In genomic region chr7:66048446-66049230, GRCm38 (mm10) we compare ENCODE assay signal across 24 mouse cellular contexts. TPM values are rescaled to one million over a fixed set of nuclear protein-coding genes. Genes with fewer than 3 reads are reported as not detected.
DNase-seq lines count a peak whose midpoint lies in the region; TF ChIP-seq lines count a peak whose summit lies in the region.
"Had no signal": no experiment of that assay in that cellular context is flagged by ENCODE, and none has a peak within 500 bp of the region (broad histone marks: within the 10 kb centered on the region; RNA-seq: fewer than 3 reads in every experiment).

No protein-coding gene starts in this region.

- TF ChIP-seq POLR2A in heart, adult 2 months (IDR thresholded peaks at IDR 0.05; ENCODE audit: insufficient read depth, low read depth, low read length), result no peak

- no peaks in the 10 kb centered on the region for H3K36me3 ChIP-seq in heart, adult 2 months (ENCODE audit: control insufficient read depth, insufficient read depth, low read length)
- H3K36me3 ChIP-seq in limb, embryonic 10.5 days, result no peaks in the 10 kb centered on the region
- H3K36me3 ChIP-seq: embryonic facial prominence, embryonic 10.5 days; embryonic facial prominence, embryonic 12.5 days; forebrain, embryonic 12.5 days had no signal

- 87% methylated on average over 12 of the region's 12 CpGs for WGBS in heart, adult 2 months
- whole genome bisulfite sequencing in limb, embryonic 10.5 days, result 84% methylated on average over 12 of the region's 12 CpGs

- H3K9ac ChIP-seq in heart, adult 2 months (ENCODE audit: low read depth, low read length), result no peak overlapping the region
- H3K9ac ChIP-seq: embryonic facial prominence, embryonic 12.5 days; forebrain, embryonic 12.5 days; forebrain, postnatal 0 days had no signal

- DNase-seq in heart, adult 11 months, result peak; percentile 88
- DNase-seq in heart, adult 2 months, result no peak
- DNase-seq in limb, embryonic 10.5 days (ENCODE audit: low spot score), result no peak
- DNase-seq in adrenal gland, adult 18-20 months (ENCODE audit: low spot score in 2 of 2), result no peak
- DNase-seq: adrenal gland, adult 8-10 months; adrenal gland, postnatal 14 days; adrenal gland, postnatal 36 days; cerebellum, adult 11 months; cerebellum, adult 18-20 months; cerebellum, adult 8-10 months; cerebellum, adult 9-11 months; cerebellum, postnatal 14 days; cerebellum, postnatal 36 days; forebrain, postnatal 0 days had no signal

- H3K9me3 ChIP-seq in limb, embryonic 10.5 days (replicated peaks), result no peaks in the 10 kb centered on the region
- H3K9me3 ChIP-seq: embryonic facial prominence, embryonic 10.5 days; embryonic facial prominence, embryonic 12.5 days; forebrain, embryonic 12.5 days had no signal

- intact Hi-C loops in heart, adult 2 months (cut with DNase I), result no loop called here

- no peaks in the 10 kb centered on the region for H3K4me1 ChIP-seq in heart, adult 2 months (ENCODE audit: control insufficient read depth, insufficient read depth, low read length)
- peaks cover 11% of the 10 kb centered on the region for H3K4me1 ChIP-seq in brown adipose tissue, adult 24 weeks (ENCODE audit: control insufficient read depth, insufficient read depth, insufficient read length, low read length)
- peaks cover 52% of the 10 kb centered on the region for H3K4me1 ChIP-seq in limb, embryonic 10.5 days

- no peak overlapping the region for H3K27ac ChIP-seq in heart, adult 2 months
- H3K27ac ChIP-seq in brown adipose tissue, adult 24 weeks (replicated peaks; ENCODE audit: low read depth, low read length), result 0 out of 2 replicates have a peak overlapping the region, but pooled peaks have one; percentile 10
- peak overlapping the region; percentile 63 for H3K27ac ChIP-seq in limb, embryonic 10.5 days
- H3K27ac ChIP-seq: embryonic facial prominence, embryonic 10.5 days; embryonic facial prominence, embryonic 12.5 days; forebrain, embryonic 12.5 days had no signal

- H3K4me3 ChIP-seq in heart, adult 2 months, result no peak overlapping the region
- H3K4me3 ChIP-seq in brown adipose tissue, adult 24 weeks (ENCODE audit: insufficient read depth, low read depth, low read length), result no peak overlapping the region
- no peak overlapping the region for H3K4me3 ChIP-seq in limb, embryonic 10.5 days
- H3K4me3 ChIP-seq: embryonic facial prominence, embryonic 10.5 days; embryonic facial prominence, embryonic 12.5 days; forebrain, embryonic 12.5 days had no signal

- no peak for TF ChIP-seq CTCF in heart, adult 2 months (IDR thresholded peaks at IDR 0.05)

- H3K79me2 ChIP-seq in heart, adult 2 months (replicated peaks; ENCODE audit: control insufficient read depth, insufficient read depth, low read length), result no peaks in the 10 kb centered on the region

- TF ChIP-seq EP300 in heart, adult 2 months (IDR thresholded peaks at IDR 0.05; ENCODE audit: insufficient read depth, low read depth, low read length), result no peak

- no peaks in the 10 kb centered on the region for H3K27me3 ChIP-seq in heart, adult 2 months (ENCODE audit: control insufficient read depth, insufficient read depth, low read length)
- H3K27me3 ChIP-seq in limb, embryonic 10.5 days (ENCODE audit: low read depth, poor library complexity, severe bottlenecking), result peaks cover 4% of the 10 kb centered on the region
- H3K27me3 ChIP-seq: embryonic facial prominence, embryonic 12.5 days had no signal

RNA-seq across cellular contexts. Expression of gene Gm45213, which starts 5.2 kb away (rescaled TPM):
- total RNA-seq in heart, adult 2 months (2021), result not detected
- polyA plus RNA-seq in heart, adult 2 months (2012; rRNA removed), result not detected in 2 replicates
- polyA plus RNA-seq in brown adipose tissue, adult 24 weeks (2012; ENCODE audit: insufficient read depth, insufficient read length, missing spikeins), result not detected in 2 replicates
- polyA plus RNA-seq in limb, embryonic 10.5 days (2016; fragmentation: Nextera tagmentation; extraction: Ambion mirVana), result not detected in 2 replicates
- total RNA-seq in adrenal gland, adult 18-20 months (2021), result not detected
- total RNA-seq: adrenal gland, adult 8-10 months; adrenal gland, postnatal 14 days; adrenal gland, postnatal 36 days; common myeloid progenitor, adult 5-6 weeks; ES-E14; forebrain, postnatal 0 days; MEL had no signal
- polyA plus RNA-seq: C2C12; embryonic facial prominence, embryonic 10.5 days; embryonic facial prominence, embryonic 12.5 days; embryonic facial prominence, embryonic 14.5 days; forebrain, embryonic 12.5 days; forebrain, embryonic 14.5 days; forebrain, postnatal 0 days had no signal

RNA-seq across cellular contexts. Expression of gene Snrpa1, which starts 10.2 kb away (rescaled TPM):
- total RNA-seq in heart, adult 2 months (2021), result 10 to 100 TPM; 21.7 to 22.3 TPM
- 9.3 and 17.8 TPM in 2 replicates for polyA plus RNA-seq in heart, adult 2 months (2012; rRNA removed)
- 18.8 and 20.6 TPM in 2 replicates for polyA plus RNA-seq in brown adipose tissue, adult 24 weeks (2012; ENCODE audit: insufficient read depth, insufficient read length, missing spikeins)
- polyA plus RNA-seq in limb, embryonic 10.5 days (2016; fragmentation: Nextera tagmentation; extraction: Ambion mirVana), result 276 and 312 TPM in 2 replicates
- 10 to 100 TPM; 33.8 to 37.2 TPM for total RNA-seq in adrenal gland, adult 18-20 months (2021)

RNA-seq across cellular contexts. Expression of gene Selenos, which starts 30.8 kb away (rescaled TPM):
- 10 to 100 TPM; 34.1 to 43.7 TPM for total RNA-seq in heart, adult 2 months (2021)
- polyA plus RNA-seq in heart, adult 2 months (2012; rRNA removed), result 32.5 and 43.5 TPM in 2 replicates
- 45.9 and 48.0 TPM in 2 replicates for polyA plus RNA-seq in brown adipose tissue, adult 24 weeks (2012; ENCODE audit: insufficient read depth, insufficient read length, missing spikeins)
- 83.0 and 83.5 TPM in 2 replicates for polyA plus RNA-seq in limb, embryonic 10.5 days (2016; fragmentation: Nextera tagmentation; extraction: Ambion mirVana)
- 100 to 1,000 TPM in 1 of 2 experiments, 10 to 100 TPM in 1; 79.4 to 118 TPM for total RNA-seq in adrenal gland, adult 18-20 months (2021)

Comparison
In these comparisons a context has a peak if more than half of its experiments do, and no peak if none do; other contexts are left out.
1. RNA of gene Snrpa1, which starts 10.2 kb away (polyA plus RNA-seq): 276 to 312 TPM in limb, embryonic 10.5 days; 18.8 to 20.6 TPM in brown adipose tissue, adult 24 weeks and 9.3 to 17.8 TPM in heart, adult 2 months; every median in the first group is over 10 times any median in the second.